Mouse (Mus musculus) large intestine, adult 2 months (tissue): Measurements from ENCODE around the gene Mecom. TPM values are rescaled to one million over a fixed set of nuclear protein-coding genes. Genes with fewer than 3 reads are reported as not detected.

ENCODE experiments used
- DNase-seq: peaks from one replicate; pipeline ENCODE4 v3.0.0-alpha.2; 2012; ENCODE audit warnings: low read depth, low spot score
- WGBS: fragments of 180-500 bp; shearing (Covaris S2); methylation state at CpG from one replicate; pipeline ENCODE4 v1.1.7; 2018; 5-methylcytosine and 5-hydroxymethylcytosine counted together
- polyA plus RNA-seq: library from polyadenylated mRNA; depleted of rRNA; stranded (reverse); fragments of >200 nt; gene quantifications from 2 replicates; pipeline ENCODE4 v1.2.3, GENCODE M21; 2012

Gene Mecom
- polyA plus RNA-seq, 1 experiment, result 4.4 TPM

DNA sequence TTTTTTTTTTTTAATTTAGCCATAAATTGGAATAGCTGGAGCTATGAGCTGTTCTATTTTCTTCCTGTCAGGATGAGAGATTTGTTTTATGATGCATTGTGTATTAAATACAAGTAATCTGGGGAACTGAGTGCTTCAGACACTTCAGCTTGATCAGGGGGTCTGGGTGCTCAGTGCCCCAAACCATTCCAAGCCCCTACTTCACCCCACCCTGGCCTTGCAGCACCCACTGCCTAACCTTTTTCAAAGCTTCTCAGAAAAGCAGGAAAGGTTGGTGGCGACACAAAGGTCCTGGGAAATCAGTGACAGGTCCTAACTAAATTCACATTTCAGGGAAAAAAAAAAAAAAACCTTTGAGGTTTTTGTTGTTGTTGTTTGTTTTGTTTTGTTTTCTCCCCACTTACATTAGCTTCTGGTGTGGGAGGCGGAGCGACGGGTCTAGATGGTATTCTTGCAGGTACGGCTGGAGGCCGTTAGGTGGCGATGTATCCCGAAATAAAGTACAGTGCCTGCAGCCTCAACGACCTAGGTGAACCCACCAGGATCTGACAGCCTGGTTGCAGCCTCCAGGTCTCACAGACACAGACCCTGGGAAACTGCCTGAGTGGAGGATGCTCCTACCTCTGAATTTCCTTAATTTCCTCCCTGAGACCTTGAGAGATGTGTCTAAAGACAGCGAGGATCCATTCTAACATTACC is 532.7 kb downstream of the Mecom start:
- DNase-seq, result no peak
- 12% methylated on average over 10 of the region's 10 CpGs for WGBS

DNA sequence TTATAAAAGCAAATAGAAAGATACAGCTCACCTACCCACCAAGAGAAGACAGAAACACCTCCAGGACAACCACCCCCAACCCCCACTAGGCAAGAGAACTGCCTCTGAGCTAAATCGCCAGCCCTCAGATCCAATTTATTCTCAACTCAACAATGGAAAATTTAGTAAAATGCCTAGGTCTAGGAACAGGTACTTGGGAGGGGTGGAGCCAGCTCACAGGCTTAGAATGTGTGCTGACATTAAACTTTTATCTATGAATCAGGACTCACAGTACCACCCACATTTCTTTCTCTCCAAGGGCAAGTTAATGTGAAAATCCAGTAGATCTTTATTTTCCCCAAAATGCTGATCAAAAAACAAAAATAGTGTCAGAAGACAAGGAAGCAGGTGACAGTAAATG is 533.5 kb downstream of the Mecom start:
- no peak for DNase-seq
- WGBS, result 47% methylated on average over 1 of the region's 1 CpGs

DNA sequence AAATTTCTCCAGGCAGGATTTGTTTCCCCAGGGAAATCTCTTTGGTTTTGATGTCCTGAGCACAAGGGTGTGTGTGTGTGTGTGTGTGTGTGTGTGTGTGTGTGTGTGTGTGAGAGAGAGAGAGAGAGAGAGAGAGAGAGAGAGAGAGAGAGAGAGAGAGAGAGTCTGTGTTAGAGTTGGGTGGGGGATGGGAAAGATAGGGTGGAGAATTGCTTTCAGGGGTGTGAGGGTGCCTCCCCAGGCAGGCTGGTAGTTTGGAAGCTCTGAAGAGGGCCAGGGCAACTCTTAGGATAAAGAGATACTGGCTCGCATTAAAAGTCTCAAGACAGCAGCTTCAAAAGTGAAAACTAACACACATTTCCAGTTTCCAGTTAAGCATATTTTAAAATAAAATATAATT is 534.4 kb downstream of the Mecom start:
- no peak for DNase-seq
- WGBS, result 19% methylated on average over 1 of the region's 1 CpGs

DNA sequence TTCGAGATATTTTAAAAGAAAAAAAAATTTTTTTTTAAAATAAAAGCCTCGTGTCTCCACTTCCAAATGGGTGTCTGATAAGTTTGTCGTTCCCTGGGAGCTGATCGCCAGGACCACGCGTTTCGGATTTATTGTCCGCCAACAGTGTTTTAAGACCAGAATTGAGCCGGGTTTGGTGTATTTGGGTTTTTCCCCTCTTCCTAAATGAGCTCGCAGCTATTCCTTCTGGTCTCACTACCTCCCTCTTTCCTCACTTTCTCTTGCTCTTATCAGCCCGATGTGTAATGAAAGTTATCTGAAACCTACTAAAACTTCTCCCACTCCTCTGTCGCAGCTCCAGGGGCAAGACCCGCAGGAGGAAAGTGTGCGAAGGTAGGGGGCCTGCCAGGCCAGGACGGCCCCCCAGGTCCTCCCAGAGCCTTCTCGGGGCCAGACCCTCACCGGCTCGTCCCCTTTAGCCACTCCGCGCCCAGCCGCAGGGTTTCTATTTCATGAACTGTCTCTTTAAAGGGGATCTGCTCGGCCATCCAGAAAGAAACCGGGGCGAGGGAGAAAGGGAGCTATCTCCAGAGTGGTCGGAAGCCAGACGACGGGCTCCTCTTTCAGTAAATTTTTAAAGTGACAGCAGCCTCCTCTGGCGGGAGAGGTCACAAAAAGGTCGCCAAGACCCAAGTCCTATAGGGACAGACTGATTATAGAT is 535.0 kb downstream of the Mecom start:
- DNase-seq, result no peak
- WGBS, result 4% methylated on average over 29 of the region's 29 CpGs

DNA sequence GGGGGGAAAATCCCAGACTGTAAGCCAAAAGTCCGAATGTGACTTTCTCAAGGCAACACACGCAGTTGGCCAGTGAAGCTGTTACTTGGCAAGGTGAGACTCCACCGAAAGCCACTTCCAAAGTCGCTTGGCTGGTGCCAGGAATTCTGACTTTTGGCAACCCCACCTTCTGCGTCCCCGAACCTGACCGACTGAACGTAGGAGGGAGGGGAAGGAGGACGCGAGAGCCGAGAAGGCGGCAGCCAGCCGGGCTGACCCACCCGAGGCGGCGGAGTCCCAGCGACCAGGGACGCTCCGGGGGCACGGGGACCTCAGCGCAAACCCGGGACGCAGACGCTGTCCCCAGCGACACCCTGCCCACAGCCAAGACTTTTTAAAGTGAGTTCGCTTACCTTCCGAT is 535.7 kb downstream of the Mecom start:
- DNase-seq, result no peak
- 5% methylated on average over 27 of the region's 27 CpGs for WGBS

DNA sequence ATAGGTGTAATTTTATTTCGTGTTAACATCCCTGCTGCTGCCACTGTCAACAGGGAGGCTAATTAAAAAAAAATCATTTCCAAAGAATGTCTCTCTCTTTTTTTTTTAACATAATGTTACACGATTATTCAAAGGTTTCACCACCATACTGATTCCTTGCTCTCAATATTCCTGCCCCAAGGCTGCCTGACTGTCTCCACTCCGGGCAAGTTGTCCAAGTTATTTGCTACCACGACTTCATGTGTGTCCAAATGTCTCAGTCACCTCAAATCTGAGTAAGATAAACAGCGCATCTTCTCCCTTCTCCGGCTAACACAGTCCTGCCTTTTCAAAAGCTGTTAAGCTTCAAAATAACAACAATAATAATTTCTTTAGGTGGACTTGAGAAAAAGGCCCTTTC is 536.1 kb downstream of the Mecom start:
- no peak for DNase-seq
- 12% methylated on average over 6 of the region's 6 CpGs for WGBS

DNA sequence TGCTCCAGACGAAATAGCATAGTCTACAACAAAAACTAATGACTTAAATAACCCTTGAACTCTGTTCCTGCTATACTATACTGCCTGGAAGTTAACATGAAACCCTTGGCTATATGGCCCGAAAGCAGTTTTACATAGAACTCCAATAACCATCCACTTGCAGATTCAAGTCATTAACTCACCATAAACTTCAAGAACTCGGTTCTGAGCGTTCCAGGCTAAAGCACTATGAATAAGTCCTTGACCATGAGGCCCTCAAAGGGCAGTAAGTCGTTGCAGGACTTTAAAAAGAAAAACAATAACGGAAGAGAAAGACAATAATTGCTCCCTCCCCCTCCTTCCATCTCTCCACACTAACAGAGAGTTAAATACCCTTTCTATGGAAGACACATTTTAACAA is 536.9 kb downstream of the Mecom start:
- 18% methylated on average over 6 of the region's 6 CpGs for WGBS

DNA sequence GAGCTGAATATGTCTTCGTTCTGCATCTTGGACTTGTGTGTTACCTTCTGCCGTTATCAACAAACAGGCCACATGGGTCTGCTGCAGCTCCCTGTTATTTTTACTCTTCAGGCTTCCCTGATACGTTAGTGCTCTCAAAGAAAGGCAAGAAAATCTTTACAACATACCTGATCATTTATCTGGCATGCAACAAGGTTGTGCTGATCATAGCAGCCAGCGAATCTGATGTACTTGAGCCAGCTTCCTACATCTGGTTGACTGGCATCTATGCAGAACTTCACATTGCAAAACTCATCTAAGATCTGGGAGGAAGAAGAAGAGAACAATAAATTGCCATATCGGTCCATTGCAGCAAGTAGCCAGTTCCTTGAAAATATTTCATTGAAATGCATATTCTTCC is 538.2 kb downstream of the Mecom start:
- DNase-seq, result no peak
- 41% methylated on average over 5 of the region's 5 CpGs for WGBS

More for the DNA sequence above, 536.9 kb downstream of the Mecom start:
- DNase-seq, result no peak

DNA sequence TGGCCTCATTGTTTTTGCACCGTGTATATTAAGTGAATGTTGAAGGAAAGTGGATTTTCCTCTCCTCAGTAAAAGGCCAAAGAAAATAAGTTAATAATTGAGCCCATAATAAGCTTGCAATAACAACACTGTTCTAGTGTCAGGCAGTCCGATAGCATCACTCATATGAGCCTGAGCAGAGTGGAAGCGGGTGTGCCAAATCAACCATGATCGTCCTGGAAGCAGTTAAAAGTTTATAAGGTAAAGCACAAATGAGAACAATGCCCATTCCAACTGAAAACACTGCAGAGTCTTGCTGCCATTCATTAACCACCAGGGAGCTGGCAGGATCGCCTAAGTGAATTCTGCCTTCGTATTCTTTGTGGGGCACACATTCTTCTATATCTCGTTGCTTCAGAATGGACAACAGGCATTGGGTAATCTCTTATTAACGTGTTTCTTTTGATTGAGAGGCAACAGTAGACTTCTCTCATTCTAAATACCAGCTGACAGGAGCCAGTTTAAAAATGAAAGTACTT is 542.9 kb downstream of the Mecom start:
- WGBS, result 30% methylated on average over 8 of the region's 8 CpGs
- no peak for DNase-seq

DNA sequence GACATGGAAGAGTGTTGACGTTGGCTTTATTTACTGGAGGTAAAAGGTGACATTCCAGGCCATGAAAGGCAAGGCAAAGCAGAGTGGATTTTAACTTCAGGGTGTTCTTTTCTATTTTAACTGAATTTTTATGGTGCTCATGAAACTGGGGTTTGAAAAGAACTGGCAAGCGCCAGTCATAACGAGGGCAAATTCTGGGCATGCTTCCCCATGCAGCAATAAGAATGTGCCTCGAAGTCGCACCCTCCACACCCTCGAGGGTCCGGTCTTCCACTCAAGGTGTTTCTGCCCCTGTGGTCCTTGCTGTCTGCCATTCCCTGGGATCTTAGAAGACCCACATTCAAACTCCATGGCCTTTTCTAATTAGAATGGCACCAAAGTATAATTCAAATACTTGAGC is 547.5 kb downstream of the Mecom start:
- DNase-seq, result no peak
- 38% methylated on average over 7 of the region's 7 CpGs for WGBS

DNA sequence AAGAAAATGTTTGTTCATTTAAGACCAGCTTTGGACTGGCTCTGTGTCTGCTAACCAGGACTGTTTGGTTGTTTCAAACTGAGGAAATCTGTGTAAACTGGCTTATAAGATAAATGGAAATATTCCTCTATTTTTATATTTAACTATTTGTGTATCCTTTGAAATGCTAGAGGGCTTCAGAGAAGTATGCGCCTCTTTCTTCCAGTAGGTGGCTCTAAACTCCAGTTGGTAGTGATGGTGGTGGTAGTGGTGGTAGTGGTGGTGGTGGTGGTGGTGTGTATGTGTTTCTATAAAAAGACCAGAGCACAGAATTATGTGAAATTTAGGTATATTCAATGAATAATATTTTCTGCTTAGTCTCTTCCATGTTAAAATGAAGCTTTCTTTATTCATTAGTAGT is 548.8 kb downstream of the Mecom start:
- 64% methylated on average over 1 of the region's 1 CpGs for WGBS

DNA sequence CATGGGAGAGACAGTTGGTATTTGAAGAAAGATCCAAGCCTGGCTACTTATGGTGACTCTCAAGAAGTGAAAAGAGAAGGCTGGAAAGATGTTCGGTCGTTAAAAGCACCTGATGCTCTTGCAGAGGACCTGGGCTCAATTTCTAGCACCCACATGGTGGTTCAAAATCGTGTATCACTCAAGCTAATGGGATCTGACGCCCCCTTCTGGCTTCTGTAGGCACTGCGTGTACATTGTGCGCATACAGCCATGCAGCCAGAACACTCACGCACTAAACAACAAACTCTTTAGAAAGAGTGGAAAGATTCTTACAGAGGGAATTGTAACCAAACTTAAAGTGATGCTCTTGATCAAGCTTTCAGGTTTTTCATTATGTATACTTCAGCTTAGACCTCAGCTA is 550.7 kb downstream of the Mecom start:
- 90% methylated on average over 7 of the region's 7 CpGs for WGBS
- DNase-seq, result no peak

More for the DNA sequence above, 548.8 kb downstream of the Mecom start:
- DNase-seq, result no peak

DNA sequence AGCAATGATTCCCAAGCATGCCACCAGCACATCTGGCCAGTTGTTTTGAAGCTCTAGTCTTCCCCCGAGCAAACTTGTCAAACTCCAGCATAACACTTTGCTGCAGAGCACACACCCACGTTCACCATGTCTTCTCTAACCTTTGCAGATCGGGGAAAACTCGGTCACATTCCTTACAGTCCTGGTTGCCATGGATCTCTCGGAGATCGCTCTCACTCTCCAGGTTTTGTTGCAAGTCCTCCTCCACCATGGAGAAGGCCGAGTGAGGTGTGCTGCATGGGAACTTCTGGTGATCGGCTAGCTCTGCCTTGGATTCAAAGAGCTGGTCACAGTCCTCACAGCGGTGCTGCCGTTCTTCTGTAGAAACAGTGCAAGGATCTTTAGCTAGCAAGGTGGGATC is 554.5 kb downstream of the Mecom start:
- 72% methylated on average over 10 of the region's 10 CpGs for WGBS
- DNase-seq, result no peak

DNA sequence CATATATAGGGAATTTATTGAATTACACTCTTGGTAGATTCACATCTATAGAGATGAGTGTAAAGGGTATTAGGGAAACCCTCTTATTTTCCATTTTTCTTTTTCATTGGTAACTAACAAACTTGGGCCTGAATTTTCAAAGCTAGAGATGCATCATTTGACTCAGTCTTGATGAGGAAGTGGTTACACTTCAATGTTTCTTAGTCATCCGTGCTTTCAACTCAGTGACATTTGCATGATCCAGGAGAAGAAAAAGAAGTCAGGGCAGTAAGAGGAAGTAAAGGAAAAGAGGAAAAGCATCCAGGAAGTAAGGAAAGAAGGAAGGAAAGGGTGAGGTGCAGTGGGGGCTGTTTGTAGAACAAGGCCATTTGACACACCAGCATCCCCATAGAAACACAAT is 556.3 kb downstream of the Mecom start:
- DNase-seq, result no peak
- WGBS, result 51% methylated on average over 1 of the region's 1 CpGs

DNA sequence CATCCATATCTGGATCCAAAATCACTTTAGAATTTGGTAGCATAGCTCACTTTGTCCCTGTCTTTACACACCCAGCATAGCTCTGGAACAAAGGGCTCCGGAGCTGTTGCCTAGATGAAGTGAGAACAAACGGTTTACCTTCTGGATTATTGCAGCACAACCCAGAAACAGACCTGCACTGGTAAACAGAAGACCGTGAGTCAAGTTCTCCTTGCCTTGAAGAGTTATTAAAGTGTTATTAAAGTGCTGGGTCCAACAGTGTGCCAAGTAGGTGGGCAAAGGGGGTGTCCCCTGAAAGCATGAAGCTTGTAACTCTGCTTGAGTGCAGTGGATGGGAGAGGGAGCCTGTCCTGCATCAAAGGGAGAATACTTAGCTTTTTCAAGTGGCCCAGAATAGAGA is 563.4 kb downstream of the Mecom start:
- 31% methylated on average over 3 of the region's 3 CpGs for WGBS
- no peak for DNase-seq

DNA sequence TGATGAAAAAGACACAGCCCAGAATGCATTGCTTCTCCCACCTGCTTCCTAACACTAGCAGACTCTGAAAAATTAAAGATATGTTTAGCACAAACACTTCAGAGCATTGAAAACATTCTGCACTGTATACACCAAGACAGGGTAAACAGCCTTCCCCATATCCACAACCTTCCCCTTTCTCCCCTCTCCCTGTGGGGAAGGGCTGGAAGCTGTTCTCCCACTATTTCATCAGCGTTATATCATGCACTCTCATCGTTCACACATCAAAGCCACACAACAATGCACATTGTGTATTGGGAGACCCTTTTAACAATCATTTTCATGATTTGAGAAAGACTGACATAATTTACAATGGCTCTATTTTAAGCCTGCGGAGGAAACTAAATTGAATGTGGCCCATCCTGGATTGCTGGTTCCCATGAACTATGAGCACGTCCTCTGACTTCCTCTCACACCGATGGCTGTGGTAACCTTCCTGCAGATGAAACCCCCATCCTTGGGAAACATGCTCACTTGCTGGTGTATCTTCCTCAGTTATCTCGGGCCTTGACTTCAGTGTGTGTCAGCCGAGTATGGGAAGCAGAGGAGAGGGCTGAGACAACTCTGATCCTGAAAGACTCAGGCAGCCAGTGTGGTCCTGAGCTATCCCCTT is 566.4 kb downstream of the Mecom start:
- 71% methylated on average over 7 of the region's 7 CpGs for WGBS
- no peak for DNase-seq

DNA sequence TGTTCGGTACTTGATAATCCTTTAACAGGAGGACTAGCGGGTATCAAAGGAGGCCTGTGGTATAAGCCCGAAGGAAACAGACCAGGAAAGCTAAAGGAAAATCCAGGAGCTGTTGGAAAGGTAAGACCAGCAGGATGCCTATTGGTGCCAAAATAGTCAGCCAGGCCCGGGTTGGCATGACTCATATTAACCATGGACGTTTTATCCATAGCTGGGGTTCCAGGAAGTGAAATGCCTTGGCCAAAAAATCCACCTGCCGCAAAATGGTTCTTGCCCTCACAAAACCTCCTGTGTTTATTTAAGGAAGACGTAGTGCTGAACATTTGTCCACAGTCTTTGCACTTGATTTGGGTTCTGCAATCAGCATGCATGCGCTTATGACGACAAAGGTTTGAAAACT is 567.3 kb downstream of the Mecom start:
- no peak for DNase-seq
- WGBS, result 37% methylated on average over 9 of the region's 9 CpGs

DNA sequence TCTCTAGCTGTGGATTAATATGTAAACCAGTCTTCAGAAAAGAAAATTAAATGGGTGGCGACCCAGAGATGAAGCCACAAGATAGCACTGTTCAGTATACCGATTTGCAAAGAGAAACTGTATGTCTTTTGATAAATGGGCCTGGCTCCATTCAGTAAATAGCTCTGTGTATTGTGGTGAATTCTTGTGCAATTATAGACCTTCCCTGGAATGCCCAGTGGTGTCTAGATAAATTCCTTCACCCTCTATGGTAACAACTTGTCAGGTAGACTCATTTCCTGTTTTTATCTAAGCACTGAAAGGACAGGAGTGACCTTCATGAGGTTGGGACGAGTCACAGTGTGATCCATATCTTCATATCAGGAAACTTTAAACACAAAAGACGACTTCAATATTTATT is 571.2 kb downstream of the Mecom start:
- WGBS, result 29% methylated on average over 4 of the region's 4 CpGs

DNA sequence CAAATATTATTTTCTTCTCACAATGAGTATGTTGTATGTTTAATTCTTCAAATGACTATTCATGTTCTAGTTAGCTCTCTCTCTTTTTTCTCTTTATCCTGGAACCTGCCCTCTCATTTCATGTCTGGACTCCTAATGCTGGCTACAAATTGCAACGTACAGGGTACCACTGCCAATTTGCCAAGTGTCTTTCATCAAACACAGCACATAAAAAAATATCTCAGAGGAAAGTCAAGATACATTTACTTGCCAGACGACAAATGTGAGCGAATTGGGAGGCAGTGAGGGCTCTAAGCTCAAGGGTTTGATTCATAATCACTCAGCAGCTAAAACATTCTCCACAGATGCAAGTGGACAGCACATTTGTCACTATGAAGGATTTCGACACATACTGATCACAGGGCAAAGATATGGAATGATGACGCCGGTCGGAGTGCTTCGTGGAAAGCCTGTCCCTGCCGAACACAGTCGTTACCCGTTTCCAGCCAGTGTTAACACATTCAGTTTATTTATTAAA is 579.3 kb downstream of the Mecom start:
- no peak for DNase-seq
- 89% methylated on average over 11 of the region's 11 CpGs for WGBS

More for the DNA sequence above, 571.2 kb downstream of the Mecom start:
- DNase-seq, result no peak

DNA sequence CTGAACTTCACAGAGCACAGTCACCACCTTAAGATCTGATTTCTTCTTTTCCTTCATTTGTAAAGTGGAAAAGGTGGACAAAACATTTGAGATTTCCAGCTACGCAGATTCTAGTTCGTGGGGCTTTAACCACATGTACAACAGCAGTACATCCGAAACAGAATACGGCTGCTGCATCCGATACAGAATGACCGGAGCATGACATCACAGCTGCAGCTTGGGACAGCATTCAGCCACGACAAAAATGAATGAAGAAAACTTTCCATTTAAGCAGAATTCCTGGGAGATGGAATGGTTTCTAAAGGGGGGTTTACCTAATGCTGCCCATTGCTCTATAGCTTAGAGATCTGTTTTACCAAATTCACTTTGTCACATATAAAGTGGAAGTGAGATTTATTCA is 583.9 kb downstream of the Mecom start:
- no peak for DNase-seq
- 77% methylated on average over 7 of the region's 7 CpGs for WGBS

DNA sequence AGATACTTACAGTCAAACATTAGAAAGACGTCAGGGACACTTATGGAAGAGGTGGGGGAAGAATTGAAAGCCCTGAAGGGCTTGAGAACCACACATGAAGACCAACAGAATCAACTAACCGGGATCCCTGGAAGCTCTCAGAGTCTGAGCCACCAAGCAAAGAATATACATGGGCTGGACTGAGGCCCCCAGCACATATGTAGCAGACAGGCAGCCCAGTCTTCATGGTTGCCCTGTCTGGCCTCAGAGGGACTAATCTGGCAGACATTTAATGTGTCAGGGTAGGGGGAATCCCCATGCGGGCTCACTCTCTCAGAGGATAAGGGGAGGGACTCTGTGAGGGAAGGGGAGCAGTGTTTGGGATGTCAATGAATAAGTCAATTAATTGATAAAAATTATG is 584.4 kb downstream of the Mecom start:
- DNase-seq, result no peak
- WGBS, result 86% methylated on average over 3 of the region's 3 CpGs
